Mouse (Mus musculus) lung, postnatal 0 days (tissue): ENCODE data around the gene Bcor.

ENCODE experiments used
- CTCF ChIP-seq: IDR thresholded peaks from 2 replicates; pipeline ENCODE4 v1.5.1; 2016; ENCODE audit warnings: antibody characterized with exemption, mild to moderate bottlenecking
- EP300 ChIP-seq: IDR thresholded peaks from 2 replicates; pipeline ENCODE4 v1.6.1; 2016; ENCODE audit warnings: antibody characterized with exemption, mild to moderate bottlenecking, control low read depth

DNA sequence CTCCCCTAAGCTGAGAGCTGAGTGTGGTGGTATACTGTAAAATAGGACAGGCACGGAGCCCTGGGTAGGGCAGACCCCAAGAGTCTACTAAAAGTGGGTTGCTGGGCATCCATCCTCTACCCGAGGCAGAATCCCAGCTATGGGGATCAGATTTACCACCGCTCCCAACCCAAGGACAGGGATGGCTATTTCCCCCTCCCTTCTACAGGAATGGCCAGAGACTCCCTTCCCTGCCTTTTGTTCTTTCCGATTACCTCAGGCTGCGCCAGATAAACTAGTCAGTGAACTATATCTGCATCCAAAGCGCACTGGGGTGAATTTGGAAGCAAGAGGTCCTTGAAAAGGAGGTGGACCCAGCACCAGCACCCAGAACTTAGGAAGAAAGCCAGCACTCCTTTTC, 93.1 kb downstream of the Bcor start:
- TF ChIP-seq CTCF, result no peak
- no peak for TF ChIP-seq EP300
